Mouse (Mus musculus) embryonic fibroblast, embryonic 13.5 days (primary cell): Measurements from ENCODE around the gene Adipor2.

Experiments
- CTCF ChIP-seq: IDR thresholded peaks from 2 replicates; pipeline ENCODE4 v1.5.1; 2011; ENCODE audit warnings: mild to moderate bottlenecking, control low read depth, low read length, moderate library complexity, borderline replicate concordance; ENCODE audit not compliant: insufficient read depth
- POLR2A ChIP-seq: IDR thresholded peaks from 2 replicates; pipeline ENCODE4 v1.6.1; 2011; ENCODE audit warnings: low read depth, mild to moderate bottlenecking, control low read depth, low read length, moderate library complexity

GRCm38 (mm10) chr6:119321752-119322151, 95.8 kb downstream of the Adipor2 start:
- TF ChIP-seq CTCF (no peak), POLR2A (no peak)
